Mouse (Mus musculus) hematopoietic multipotent progenitor cell, adult 10-12 weeks (in vitro differentiated cells): ENCODE results near the gene Bcas2. TPM values are rescaled to one million over a fixed set of nuclear protein-coding genes. Genes with fewer than 3 reads are reported as not detected.

Experiments
- polyA plus RNA-seq: library from polyadenylated mRNA; stranded (reverse); fragments of >175 nt; gene quantifications from 2 replicates; pipeline ENCODE4 v1.2.3, GENCODE M21; 2012; ENCODE audit warnings: low replicate concordance

Gene Bcas2
- polyA plus RNA-seq = 48.3 and 91.5 TPM in 2 replicates

DNA sequence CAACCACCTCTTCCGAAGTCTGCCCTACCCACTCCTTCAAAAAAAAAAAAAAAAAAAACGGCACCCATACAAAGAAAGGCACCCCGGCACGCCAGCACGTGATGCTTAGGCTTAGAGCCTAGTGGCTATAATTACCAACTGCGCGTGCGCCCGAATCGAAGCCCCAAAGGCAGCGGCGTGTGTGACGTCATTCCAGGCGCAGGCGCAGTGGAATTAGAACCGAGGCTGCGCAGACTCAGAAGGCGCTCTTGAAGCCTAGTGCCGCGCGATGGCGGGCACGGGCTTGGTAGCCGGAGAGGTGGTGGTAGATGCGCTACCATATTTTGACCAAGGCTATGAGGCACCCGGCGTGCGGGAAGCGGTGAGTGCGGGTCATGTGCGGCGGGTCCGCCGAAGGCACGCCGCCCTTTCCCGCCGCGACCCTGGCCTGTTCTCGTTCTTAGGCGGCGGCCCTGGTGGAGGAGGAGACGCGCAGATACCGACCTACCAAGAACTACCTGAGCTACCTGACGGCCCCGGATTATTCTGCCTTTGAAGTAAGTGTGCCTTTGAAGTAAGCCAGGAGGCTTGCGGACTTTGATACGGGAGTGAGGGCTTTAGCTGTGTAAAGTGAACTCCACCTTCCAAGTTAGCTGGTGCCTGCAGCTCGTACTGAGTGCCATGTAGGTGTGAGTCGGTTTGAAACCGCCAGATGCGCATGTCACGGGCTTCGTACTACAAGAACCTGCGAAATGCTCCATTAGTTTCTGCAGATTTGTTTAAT is at the start of gene Bcas2:
TSS of gene Bcas2 (plus strand) at position 151 of the 763 bp plus-strand sequence.

Other genes starting within 250 kb of the Bcas2 start
- not detected in 2 replicates for gene Sycp1, start 235.6 kb upstream of the Bcas2 start, polyA plus RNA-seq
- gene Nr1h5, start 207.5 kb upstream of the Bcas2 start, polyA plus RNA-seq = not detected in 2 replicates
- gene Sike1, start 175.9 kb upstream of the Bcas2 start, polyA plus RNA-seq = 9.1 and 13.3 TPM in 2 replicates
- 6.7 and 17.6 TPM in 2 replicates for gene Csde1, start 151.2 kb upstream of the Bcas2 start, polyA plus RNA-seq
- 4.2 and 4.6 TPM in 2 replicates for gene Nras, start 113.4 kb upstream of the Bcas2 start, polyA plus RNA-seq
- gene Ampd1, start 97.6 kb upstream of the Bcas2 start, polyA plus RNA-seq = 0.05 and 0.44 TPM in 2 replicates
- gene Dennd2c, start 69.1 kb upstream of the Bcas2 start, polyA plus RNA-seq = 0.03 and 0.59 TPM in 2 replicates
- 4.8 and 5.5 TPM in 2 replicates for gene Trim33, start 107.6 kb downstream of the Bcas2 start, polyA plus RNA-seq